Mouse (Mus musculus) kidney, postnatal 0 days (tissue): Measurements from ENCODE around the gene Cacna1c. TPM values are rescaled to one million over a fixed set of nuclear protein-coding genes. Genes with fewer than 3 reads are reported as not detected.
A peak's percentile ranks its signal among the peaks of the same experiment; 100 is the strongest.

Experiments used
- ATAC-seq: fragments of 200-750 bp; cut with Nextera tagmentation; replicated peaks from 2 replicates; pipeline ENCODE4 v1.8.0; 2017; ENCODE audit warnings: low read depth, moderate number of reproducible peaks, moderate TSS enrichment, moderate library complexity; ENCODE audit not compliant: low FRiP score
- DNase-seq: peaks from one replicate; pipeline ENCODE4 v3.0.0-alpha.2; 2016; ENCODE audit warnings: low spot score
- H3K27ac ChIP-seq: fragments of 300-500 bp; sonication (generic); 2 replicates; pipeline ENCODE4 v1.5.1; 2014; ENCODE audit warnings: mild to moderate bottlenecking
- H3K27me3 ChIP-seq: fragments of 300-500 bp; sonication (generic); 2 replicates; pipeline ENCODE4 v1.6.1; 2014; ENCODE audit warnings: low read length, mixed read lengths; ENCODE audit not compliant: insufficient read depth
- H3K36me3 ChIP-seq: fragments of 300-500 bp; sonication (generic); 2 replicates; pipeline ENCODE4 v1.6.1; 2014; ENCODE audit warnings: low read length, mixed read lengths; ENCODE audit not compliant: insufficient read depth
- H3K4me1 ChIP-seq: fragments of 300-500 bp; sonication (generic); replicated peaks from 2 replicates; pipeline ENCODE4 v1.6.1; 2014; ENCODE audit warnings: antibody characterized with exemption, low read length, mixed read lengths; ENCODE audit not compliant: insufficient read depth
- H3K4me2 ChIP-seq: fragments of 300-500 bp; sonication (generic); 2 replicates; pipeline ENCODE4 v1.6.1; 2014; ENCODE audit warnings: mild to moderate bottlenecking, low read length, moderate library complexity, mixed read lengths
- H3K4me3 ChIP-seq: fragments of 300-500 bp; sonication (generic); replicated peaks from 2 replicates; pipeline ENCODE4 v1.5.1; 2014; ENCODE audit warnings: low read depth, low read length
- H3K9ac ChIP-seq: fragments of 300-500 bp; sonication (generic); 2 replicates; pipeline ENCODE4 v1.6.1; 2014; ENCODE audit warnings: low read depth, low read length
- H3K9me3 ChIP-seq: fragments of 300-500 bp; sonication (generic); replicated peaks from 2 replicates; pipeline ENCODE4 v1.6.1; 2016; ENCODE audit warnings: low read length, inconsistent platforms, mixed read lengths
- CTCF ChIP-seq: IDR thresholded peaks from 2 replicates; pipeline ENCODE4 v1.5.1; 2016; ENCODE audit warnings: antibody characterized with exemption, low read depth, mild to moderate bottlenecking, moderate library complexity
- WGBS: fragments of 180-500 bp; shearing (Covaris S2); extraction: QIAGEN DNeasy Blood & Tissue Kit; methylation state at CpG from one replicate; pipeline ENCODE4 v1.1.7; 2014; 5-methylcytosine and 5-hydroxymethylcytosine counted together
- polyA plus RNA-seq: library from polyadenylated mRNA; unstranded; fragments of >200 nt; fragmentation: Nextera tagmentation; extraction: Ambion mirVana; gene quantifications from 2 replicates; pipeline ENCODE4 v1.2.1, GENCODE M21; 2015

Gene Cacna1c
- polyA plus RNA-seq, 1 experiment from 2014 or later = 1.3 TPM

- TF ChIP-seq CTCF = no peak
- no peak overlapping the region for H3K9ac ChIP-seq
- DNase-seq = no peak
- no peaks in the 10 kb centered on the region for H3K27me3 ChIP-seq
- no peak overlapping the region for H3K27ac ChIP-seq
- 76% methylated on average over 5 of the region's 5 CpGs for WGBS
- no peak overlapping the region for H3K4me2 ChIP-seq
- no peaks in the 10 kb centered on the region for H3K9me3 ChIP-seq
- no peak for ATAC-seq
- H3K36me3 ChIP-seq = no peaks in the 10 kb centered on the region
- H3K4me3 ChIP-seq = no peak overlapping the region
- H3K4me1 ChIP-seq = no peaks in the 10 kb centered on the region
These were observed 437.2 kb downstream of the Cacna1c start for GRCm38 (mm10) chr6:118759015-118759414.

- no peaks in the 10 kb centered on the region for H3K4me1 ChIP-seq
- H3K27me3 ChIP-seq = no peaks in the 10 kb centered on the region
- no peak for ATAC-seq
- H3K4me2 ChIP-seq = no peak overlapping the region
- H3K27ac ChIP-seq = no peak overlapping the region
- H3K9me3 ChIP-seq = no peaks in the 10 kb centered on the region
- H3K9ac ChIP-seq = no peak overlapping the region
- WGBS = 67% methylated on average over 7 of the region's 7 CpGs
- no peak for DNase-seq
- no peak for TF ChIP-seq CTCF
- no peak overlapping the region for H3K4me3 ChIP-seq
- H3K36me3 ChIP-seq = no peaks in the 10 kb centered on the region
These were observed 437.8 kb downstream of the Cacna1c start for GRCm38 (mm10) chr6:118758290-118758907.

- H3K27me3 ChIP-seq = no peaks in the 10 kb centered on the region
- 70% methylated on average over 12 of the region's 12 CpGs for WGBS
- no peak overlapping the region for H3K4me2 ChIP-seq
- ATAC-seq = no peak
- no peaks in the 10 kb centered on the region for H3K4me1 ChIP-seq
- H3K36me3 ChIP-seq = no peaks in the 10 kb centered on the region
- H3K9me3 ChIP-seq = no peaks in the 10 kb centered on the region
- no peak overlapping the region for H3K27ac ChIP-seq
- no peak overlapping the region for H3K9ac ChIP-seq
- H3K4me3 ChIP-seq = no peak overlapping the region
- DNase-seq = no peak
- no peak for TF ChIP-seq CTCF
These were observed 438.5 kb downstream of the Cacna1c start for GRCm38 (mm10) chr6:118757533-118758289.

GRCm38 (mm10) chr6:118756511-118756910, 439.7 kb downstream of the Cacna1c start:
- DNase-seq (peak; percentile 80), ATAC-seq (peak; percentile 85)
- no peaks in the 10 kb centered on the region for H3K9me3 ChIP-seq
- WGBS = 9% methylated on average over 4 of the region's 4 CpGs
- no peak overlapping the region for H3K4me2 ChIP-seq
- no peaks in the 10 kb centered on the region for H3K4me1 ChIP-seq
- no peak overlapping the region for H3K9ac ChIP-seq
- H3K4me3 ChIP-seq = no peak overlapping the region
- H3K27ac ChIP-seq = no peak overlapping the region
- H3K36me3 ChIP-seq = no peaks in the 10 kb centered on the region
- H3K27me3 ChIP-seq = no peaks in the 10 kb centered on the region
- no peak for TF ChIP-seq CTCF

GRCm38 (mm10) chr6:118755768-118756167, 440.4 kb downstream of the Cacna1c start:
- H3K9me3 ChIP-seq = no peaks in the 10 kb centered on the region
- H3K4me2 ChIP-seq = no peak overlapping the region
- H3K36me3 ChIP-seq = no peaks in the 10 kb centered on the region
- no peak overlapping the region for H3K9ac ChIP-seq
- H3K27me3 ChIP-seq = no peaks in the 10 kb centered on the region
- no peak for ATAC-seq
- no peak for DNase-seq
- TF ChIP-seq CTCF = no peak
- WGBS = 86% methylated on average over 5 of the region's 5 CpGs
- no peak overlapping the region for H3K27ac ChIP-seq
- no peak overlapping the region for H3K4me3 ChIP-seq
- H3K4me1 ChIP-seq = no peaks in the 10 kb centered on the region

- no peak for DNase-seq
- no peaks in the 10 kb centered on the region for H3K9me3 ChIP-seq
- H3K27ac ChIP-seq = no peak overlapping the region
- no peaks in the 10 kb centered on the region for H3K27me3 ChIP-seq
- H3K4me1 ChIP-seq = no peaks in the 10 kb centered on the region
- H3K4me2 ChIP-seq = no peak overlapping the region
- H3K36me3 ChIP-seq = no peaks in the 10 kb centered on the region
- ATAC-seq = no peak
- TF ChIP-seq CTCF = no peak
- 76% methylated on average over 3 of the region's 3 CpGs for WGBS
- H3K9ac ChIP-seq = no peak overlapping the region
- no peak overlapping the region for H3K4me3 ChIP-seq
These were observed 441.8 kb downstream of the Cacna1c start for GRCm38 (mm10) chr6:118754439-118754838.
